Mouse (Mus musculus) forelimb bud, embryonic 11.5 days (tissue): ENCODE results near the gene Cd81.

Source experiments
- DNase-seq: peaks from one replicate; pipeline ENCODE4 v3.0.0-alpha.2; 2012; ENCODE audit warnings: low read depth, low spot score

The Cd81 gene

DNA sequence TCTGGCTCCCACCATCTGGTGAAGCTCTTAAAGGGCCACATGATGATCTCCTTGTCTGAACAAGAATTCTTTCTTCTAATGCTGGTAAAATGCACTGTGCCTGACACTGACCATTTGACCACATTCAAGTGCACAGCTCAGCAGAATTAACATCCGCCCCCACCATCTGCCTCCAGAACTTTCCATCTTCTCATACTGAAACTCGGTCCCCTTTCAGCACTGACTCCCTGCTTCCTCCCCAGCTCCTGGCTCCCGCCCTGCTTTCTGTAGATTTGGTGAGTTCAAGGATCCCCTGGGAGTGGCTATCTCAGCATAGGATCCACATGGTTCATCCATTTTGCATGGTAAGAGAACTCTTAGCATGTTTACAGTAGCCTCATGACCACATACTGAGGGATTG lies 31.8 kb upstream of the Cd81 start:
- no peak for DNase-seq

DNA sequence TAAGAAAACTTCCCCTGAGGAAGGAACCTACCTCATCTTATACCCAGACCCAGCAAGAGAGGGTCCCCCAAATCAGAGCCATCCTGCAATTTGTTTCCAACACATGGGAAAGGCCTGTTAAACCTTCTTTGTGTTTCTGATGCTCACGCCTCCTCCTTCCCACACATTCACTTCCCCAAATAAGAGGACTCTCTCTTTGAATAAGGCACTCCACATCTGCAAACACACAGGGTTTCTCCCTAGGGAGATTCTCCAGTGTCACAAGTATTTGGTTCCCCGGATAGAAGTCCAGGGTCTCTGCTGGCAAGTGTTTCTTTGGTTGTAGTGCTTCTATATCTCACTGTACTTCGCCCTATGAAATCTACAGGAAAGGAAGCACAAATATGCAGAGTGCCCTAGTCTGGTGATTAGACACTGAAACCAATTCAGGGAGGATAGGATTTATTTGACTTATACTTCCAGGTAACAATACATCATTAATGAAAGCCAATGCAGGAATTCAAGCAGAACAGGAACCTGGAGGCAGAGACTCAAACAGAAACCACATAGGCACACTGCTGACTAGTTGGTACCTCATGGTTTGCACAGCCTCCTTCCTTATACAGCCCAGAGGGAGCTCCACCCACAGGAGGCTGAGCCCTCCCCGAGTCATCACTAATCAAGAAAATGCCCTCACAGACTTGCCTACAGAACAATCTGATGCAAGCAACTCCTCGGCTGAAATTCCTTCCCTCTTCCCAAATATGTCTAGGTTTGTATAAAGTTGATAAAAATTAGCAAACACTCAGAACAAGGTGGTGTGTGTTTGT lies 31.0 kb upstream of the Cd81 start:
- DNase-seq: no peak

DNA sequence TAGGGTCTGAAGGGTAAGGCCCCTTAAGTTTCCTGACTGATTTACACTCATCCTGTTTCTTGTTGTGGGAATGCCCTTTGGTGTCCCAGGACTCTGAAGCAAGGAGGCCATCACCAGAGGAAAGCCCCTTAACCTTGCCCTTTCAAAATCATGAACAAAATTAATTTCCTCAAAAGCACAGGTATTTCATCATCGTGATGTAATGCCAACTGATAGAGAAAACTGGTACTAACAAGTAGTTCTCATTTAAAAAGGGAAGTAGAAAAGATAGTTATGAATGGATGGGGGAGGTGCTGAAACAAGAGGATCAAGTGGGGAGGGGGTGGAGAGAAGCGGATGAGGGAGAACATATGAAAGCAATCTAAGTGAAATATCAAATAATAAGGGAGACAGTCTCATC lies 29.0 kb upstream of the Cd81 start:
- no peak for DNase-seq

GRCm38 (mm10) chr7:143024293-143024692 lies 28.2 kb upstream of the Cd81 start:
- DNase-seq: no peak

- no peak for DNase-seq
Measured at GRCm38 (mm10) chr7:143025496-143025895, 27.0 kb upstream of the Cd81 start.

DNA sequence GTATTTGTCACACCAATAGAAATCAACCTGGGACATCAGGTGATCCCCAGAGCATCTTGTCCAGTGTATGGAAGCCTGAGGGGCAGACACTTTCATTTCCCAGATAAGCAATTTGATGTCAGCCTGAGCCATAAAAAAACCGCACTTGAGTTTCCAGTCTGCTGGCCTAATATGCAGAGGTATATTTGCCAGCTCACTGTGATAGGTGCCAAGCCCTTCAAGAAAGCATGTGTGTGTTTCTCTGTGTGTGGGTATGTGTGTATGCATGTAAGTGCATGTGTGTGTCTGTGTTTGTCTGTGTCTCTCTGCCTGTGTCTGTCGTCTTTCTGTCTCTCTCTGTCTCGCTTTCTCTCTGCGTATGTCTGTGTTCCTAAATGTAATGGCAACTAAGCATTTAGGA lies 25.3 kb upstream of the Cd81 start:
- DNase-seq: no peak

- no peak for DNase-seq
Measured at GRCm38 (mm10) chr7:143031816-143032215, 20.7 kb upstream of the Cd81 start.

DNA sequence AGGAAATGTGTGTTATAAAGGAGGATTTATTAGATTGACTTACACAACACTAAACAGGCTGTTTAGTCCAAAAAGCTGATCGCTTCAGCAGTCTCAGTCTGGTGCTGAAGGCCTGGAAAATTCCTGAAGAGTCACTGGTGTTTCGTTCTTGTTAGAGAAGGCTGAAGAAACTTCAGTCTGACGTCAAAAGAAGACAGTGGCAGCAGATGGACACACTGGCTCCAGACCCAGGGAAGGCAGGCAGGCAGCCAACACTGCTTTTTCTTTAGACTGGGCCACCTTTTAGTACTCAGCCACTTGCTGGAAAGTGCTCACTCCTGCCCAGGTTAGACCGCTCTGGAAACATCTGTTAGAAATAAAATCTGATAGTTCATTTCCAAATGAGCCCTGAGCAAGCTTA lies 19.0 kb upstream of the Cd81 start:
- no peak for DNase-seq

GRCm38 (mm10) chr7:143034112-143034511 lies 18.4 kb upstream of the Cd81 start:
- DNase-seq: no peak

GRCm38 (mm10) chr7:143034519-143035450 lies 17.8 kb upstream of the Cd81 start:
- DNase-seq: no peak

DNA sequence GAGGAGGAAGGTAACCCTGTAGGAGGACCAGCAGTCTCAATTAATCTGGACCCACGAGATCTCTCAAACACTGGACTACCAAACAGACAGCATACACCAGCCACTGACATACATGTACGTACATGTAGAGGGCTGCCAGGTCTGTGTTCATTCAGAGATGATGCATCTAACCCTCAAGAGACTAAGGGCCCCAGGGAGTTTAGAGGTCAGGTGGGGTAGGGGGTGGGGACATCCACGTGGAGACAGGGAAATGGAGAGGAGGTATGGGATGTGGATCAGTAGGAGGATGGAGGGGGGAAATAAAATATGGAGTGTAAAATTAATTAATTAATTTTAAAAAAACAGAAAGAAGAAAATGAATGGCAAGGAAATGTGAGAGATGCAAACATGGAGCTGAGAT lies 15.8 kb upstream of the Cd81 start:
- no peak for DNase-seq

DNA sequence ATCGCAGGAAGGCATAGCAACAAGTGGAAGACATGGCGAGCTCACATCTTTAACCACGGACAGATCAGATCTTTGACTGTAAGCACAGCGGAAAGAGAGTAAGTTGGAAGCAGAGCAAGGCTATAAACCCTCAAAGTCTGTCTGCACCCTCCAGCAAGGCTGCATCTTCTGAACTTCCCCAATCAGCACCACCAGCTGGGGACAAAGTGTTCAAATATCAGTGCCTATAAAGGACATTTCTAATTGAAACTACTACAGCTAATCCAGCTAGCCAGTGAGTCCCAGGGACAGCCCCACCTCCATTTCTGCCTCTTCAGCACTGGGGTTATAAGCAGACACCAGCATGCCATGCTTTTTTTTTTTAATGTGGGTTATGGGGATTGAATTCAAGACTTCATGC lies 15.2 kb upstream of the Cd81 start:
- DNase-seq: no peak

DNA sequence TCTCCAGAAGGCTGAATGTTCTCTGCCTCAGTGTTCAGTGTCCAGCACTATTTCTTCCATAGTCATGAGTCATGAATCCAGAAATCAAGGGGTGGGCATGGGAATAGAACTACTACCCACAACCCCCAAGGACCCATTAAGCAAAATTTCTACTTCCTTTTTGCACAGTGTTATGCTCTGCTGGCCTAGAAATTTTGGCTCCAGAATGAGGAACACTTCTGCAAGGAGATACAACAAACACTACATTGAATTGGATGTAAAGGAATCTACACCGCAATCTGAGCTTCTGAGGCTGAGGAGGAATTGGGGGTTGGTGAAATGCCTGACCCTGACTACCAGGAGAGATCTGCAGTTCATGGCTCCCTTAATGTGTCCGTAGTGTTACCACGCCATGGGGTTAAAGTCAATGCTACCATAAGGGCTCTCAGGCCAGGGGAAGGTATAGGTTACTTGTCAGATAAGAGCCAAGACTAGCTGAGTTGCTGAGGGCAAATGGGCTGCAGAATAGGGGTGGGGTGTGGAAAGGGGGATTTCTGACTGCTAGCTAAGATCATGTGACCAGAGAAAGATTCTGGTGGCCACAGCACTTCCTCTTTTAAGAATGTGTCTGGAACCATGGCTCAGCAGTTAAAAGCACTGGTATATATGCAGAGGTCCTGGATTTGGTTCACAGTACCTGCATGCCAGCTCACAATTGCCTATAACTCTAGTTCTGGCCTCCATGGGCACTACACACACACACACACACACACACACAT lies 14.2 kb upstream of the Cd81 start:
- DNase-seq: no peak

DNA sequence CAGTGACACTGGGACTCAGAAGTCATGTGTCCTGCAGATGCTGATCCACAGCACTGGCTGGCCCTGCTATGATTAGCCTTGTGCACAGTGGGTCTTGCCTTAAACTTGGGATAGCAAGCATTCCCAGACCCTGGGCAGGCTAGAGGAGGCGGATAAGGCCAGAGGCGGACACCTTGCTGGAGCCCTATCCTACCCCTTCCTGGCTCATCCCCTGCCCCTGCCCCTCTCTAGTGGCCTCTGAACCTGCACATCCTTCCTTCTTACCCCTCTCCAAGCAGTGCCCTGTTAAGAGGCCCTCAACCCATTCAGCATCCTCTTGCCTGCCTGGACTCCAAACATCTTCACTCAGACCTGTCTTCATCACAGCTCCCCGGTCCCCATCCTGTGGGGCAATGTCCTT lies 12.0 kb upstream of the Cd81 start:
- DNase-seq: no peak

DNA sequence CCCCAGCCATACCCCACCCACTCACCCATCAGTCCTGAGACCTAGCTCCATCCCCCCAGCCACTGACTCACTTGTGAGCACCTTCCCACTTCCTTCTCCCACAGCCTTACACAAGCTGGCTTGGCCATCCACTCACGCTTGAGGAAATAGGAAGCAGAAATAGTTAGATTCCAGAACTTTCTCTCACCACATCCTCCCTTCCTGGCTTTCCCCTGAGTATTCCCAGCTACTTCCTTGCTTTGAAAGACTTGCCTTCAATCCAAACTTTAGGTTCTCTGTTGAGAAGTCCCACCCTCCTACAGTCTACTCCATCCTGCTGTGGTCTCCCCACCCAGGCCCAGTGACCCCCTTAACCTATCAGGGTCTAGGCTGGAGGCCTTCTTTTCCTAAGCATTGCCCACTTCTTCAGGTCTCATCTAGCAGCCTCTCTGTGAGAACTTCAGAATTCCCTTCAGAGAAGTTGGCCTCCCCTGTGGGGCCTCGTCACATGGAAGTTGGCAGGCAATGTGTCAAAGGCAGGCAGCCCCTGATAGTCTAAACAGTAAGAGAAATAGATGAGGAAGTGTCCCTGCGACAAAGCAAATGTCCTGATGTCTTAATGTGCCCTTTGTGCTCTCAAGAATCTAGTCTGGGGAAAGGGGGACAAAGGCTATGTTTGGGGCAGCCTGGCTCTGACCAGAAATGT lies 11.3 kb upstream of the Cd81 start:
- no peak for DNase-seq

GRCm38 (mm10) chr7:143042089-143042488 lies 10.4 kb upstream of the Cd81 start:
- DNase-seq: no peak

GRCm38 (mm10) chr7:143042897-143043300 lies 9.6 kb upstream of the Cd81 start:
- DNase-seq: no peak

- DNase-seq: no peak
Measured at GRCm38 (mm10) chr7:143044049-143044825, 8.3 kb upstream of the Cd81 start.

DNA sequence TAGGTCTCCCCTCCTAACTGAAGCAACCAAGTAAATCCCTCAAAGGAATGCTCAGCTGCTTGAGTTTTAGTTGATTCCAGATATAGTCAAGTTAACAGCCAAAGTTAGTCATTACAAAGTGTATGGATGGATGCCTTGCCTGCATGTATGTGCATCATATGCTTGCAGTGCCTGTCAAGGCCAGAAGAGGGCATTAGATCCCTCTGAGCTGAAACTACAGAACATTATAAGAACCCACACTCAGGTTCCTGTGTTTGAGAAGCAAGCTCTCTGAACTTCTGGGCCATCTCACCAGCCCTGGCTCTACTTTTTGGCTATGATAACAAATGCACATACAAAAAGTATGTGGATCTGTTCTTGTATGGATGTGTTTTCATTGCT lies 7.7 kb upstream of the Cd81 start:
- no peak for DNase-seq

DNA sequence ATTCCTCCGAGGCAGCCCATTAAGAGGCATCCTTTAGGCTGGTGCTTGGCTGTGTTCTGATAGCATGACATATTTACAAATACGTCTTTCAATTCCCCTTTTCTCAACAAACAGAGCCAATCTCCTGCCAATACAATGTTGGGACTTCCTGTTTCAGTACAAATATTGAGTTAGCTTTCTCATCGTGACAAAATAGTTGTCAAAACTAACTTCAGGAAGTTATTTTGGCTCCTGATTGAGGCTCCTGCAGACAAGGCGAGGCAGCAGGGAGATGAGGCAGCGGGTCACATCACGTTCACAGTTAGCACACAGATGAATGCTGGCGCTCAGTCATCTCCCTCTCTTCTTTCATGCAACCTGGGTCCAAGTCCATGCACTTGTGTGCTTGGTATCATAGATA lies 6.2 kb upstream of the Cd81 start:
- DNase-seq: no peak

DNA sequence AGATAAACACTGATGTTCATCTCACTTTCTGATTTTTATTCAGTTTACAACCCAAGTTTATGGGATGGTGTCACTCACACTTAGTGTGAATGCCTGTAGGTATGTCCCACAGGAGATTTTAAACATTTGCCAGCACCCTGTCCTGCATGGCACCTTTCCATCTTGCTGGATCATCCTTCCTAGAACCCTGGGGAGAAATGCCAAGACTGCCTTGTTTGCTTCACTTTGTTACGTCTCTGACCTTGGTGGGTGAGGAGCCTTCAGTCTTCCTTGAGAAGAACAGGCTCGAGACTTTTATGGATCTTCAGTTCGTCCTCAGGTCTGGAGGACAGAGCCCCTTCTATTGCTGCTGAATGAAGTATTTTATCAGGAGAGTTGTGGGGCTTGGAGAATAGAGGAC lies 3.2 kb upstream of the Cd81 start:
- no peak for DNase-seq
